Mouse (Mus musculus) right cerebral cortex, adult 18-20 months (tissue): ENCODE measurements around the gene Fnip2.
A peak's percentile ranks its signal among the peaks of the same experiment; 100 is the strongest.

ENCODE experiments used
- DNase-seq: peaks from one replicate; pipeline ENCODE4 v3.0.0; 2022; ENCODE audit warnings: mixed read lengths

Gene Fnip2

DNA sequence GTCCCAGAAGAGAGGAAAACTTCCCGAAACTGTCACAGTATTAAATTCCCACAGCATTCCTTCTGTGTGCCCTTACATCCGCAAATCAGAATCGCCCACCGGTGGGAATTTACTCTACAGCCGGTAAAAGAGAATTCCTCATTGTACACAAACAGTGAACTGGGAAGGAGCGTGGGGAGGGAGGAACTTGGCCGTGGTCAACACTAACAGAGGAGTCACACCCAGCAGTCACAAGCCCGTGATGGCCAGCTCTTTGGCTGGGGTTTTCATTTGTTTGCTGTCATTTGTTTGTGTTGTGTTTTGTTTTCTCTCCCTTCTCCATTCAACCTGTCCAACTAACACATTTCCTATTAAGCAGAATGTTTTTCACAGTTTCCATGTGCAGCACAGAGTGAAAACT, 39.7 kb downstream of the Fnip2 start:
- DNase-seq, result no peak

DNA sequence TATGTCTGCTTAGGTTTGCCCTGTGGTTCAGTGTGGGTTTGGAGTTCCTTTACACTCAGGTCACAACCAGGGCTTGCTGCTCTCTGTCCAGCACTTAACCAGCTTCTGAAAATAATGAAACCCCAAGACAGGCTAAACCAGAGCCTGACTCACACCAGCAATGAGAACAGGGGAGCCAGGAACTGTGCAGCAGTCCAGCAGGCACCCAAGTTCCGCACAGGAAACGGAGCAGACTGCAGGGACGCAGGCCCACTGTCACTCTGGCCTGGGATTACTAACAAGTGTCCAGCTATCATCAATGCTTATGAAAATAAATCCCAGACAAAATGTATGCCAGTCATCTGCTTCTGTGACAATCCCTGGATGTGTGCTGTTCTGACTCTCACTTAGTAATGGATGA, 40.1 kb downstream of the Fnip2 start:
- no peak for DNase-seq

DNA sequence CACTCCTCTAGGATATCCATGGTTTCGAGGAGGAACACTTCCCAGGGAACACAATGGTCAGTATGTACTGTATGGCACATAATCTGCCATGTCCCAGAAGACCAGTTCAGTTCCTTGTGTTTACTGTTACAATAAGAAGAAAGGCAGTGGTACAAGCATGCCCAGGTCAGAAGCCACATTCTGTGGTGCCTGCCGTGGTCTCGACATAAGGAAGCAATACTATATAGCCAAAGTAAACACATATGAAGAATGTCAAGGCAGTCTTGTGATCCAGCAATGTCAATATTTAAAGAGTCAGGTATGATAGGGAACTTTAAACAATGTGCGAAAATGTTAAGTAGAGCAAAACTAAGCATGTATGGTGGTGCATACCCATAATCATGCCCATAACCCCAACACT, 44.2 kb downstream of the Fnip2 start:
- no peak for DNase-seq

GRCm38 (mm10) chr3:79519862-79520261, 47.7 kb downstream of the Fnip2 start:
- no peak for DNase-seq

DNA sequence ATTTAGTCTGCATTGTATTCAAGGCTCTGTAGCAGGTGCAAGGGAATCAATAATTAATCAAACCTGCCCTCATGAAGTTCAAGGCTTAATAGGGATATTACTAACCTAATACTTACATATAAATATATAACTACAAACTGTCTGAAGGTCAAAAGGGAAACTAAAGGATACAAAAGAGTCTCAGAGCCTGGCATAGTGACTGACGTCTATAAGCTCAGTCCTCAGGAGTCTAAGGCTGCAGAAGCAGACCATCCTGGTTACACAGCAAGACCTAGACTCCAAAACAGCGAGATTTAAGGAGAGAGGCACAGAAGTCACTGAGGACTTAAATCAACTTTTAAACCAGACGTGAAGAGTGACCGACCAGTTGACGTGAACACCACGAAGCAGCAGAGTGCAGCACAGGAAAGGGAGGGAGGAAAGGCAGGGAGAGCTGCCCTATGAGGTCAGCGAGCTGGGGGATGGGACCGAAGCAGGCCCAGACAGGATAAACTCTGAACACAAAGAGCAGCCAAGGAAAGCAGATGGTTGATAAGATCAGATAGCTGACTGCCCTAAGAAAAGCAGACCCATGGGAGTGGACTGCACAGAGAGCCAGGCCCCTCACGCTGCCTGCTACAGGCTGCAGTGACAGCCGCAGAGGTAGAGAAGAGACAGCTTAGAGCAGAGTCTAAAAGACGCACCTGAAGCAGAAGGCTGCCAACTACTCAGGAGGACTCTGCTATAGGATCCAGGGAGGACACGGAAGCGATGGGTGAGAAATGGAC, 48.7 kb downstream of the Fnip2 start:
- no peak for DNase-seq

GRCm38 (mm10) chr3:79517884-79518591, 49.6 kb downstream of the Fnip2 start:
- DNase-seq, result no peak

GRCm38 (mm10) chr3:79516958-79517357, 50.6 kb downstream of the Fnip2 start:
- no peak for DNase-seq

DNA sequence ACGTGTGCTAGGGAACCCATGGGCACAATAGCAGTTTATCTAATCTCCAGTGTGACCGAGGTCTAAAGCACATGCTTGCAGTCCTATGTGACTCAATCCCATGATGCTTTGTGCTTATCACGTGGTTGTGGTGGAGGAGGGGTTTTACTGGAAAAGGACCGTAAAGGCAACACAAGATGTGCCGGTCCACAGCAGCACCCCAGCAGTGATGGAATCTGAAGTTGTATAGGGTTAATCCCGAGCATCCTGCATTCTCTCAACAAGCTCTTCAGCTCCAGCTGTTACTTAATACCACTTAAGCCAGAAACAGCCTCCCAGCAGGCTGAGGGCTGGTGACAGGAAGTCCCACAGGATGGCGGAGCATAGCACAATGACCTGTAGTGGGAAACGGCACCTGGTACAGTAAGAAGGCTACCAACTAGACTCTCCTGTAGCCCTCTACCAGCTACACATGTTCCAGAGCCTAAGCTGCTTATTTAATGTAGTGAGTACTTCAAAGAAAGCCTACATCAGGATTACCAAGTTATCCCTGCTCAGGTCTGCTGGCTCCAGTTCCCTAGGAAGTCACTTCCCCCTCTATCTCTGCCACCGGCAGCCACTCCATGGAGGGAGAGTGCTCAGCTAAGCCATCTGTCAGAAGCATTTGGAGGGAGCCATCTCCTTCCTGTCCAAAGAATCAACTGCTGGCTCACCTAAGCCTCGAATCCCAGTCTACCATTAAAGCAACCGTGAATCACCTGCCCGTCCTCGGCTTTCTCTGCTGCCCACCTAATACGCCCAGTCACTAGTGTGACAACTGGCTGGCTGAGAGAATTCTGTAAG, 51.3 kb downstream of the Fnip2 start:
- no peak for DNase-seq

GRCm38 (mm10) chr3:79514304-79514703, 53.3 kb downstream of the Fnip2 start:
- DNase-seq, result no peak

DNA sequence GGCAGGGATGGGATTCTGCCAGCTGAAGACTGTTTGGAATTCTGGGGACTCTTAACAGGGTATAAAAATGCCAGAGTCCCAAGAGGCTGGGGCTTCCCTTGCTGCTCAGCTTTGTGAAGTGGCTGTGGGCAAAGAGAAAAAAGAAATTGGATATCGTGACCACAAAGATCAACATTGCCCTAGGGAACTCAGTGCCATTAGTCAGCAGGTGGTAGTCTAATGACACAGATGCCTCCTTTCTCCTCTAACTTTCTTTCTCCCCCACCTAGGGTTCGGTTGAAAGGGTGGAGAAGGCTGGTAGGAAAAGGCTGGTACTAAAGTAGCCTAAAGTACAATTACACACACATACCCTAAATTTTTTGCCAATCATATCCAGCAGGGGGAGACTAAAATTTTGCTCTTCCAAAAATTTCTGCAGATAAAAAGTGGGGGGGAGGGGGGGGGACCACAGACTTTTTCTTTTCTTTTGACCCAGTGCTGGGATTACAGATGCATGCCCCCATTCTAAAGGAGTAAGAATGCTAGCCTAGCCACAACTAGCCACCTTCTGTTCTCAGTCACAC, 66.3 kb downstream of the Fnip2 start:
- no peak for DNase-seq

GRCm38 (mm10) chr3:79500279-79500678, 67.3 kb downstream of the Fnip2 start:
- no peak for DNase-seq

DNA sequence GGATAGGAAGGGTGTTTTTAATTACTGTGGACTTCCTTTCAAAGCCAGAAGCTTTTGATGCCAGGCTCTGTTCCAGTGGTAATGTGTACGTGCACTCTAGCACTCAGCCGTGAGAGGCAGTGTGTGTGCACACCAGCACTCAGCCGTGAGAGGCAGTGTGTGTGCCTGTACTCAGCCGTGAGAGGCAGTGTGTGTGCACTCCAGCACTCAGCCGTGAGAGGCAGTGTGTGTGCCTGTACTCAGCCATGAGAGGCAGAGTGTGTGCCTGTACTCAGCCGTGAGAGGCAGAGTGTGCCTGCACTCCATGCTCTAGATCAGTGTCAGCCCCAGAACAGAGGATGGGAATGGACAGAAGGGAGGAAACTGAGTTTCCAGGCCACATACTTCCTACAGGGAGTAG, 70.9 kb downstream of the Fnip2 start:
- DNase-seq, result no peak

- DNase-seq, result peak; percentile 56
These were observed 72.4 kb downstream of the Fnip2 start for GRCm38 (mm10) chr3:79495151-79495550.

DNA sequence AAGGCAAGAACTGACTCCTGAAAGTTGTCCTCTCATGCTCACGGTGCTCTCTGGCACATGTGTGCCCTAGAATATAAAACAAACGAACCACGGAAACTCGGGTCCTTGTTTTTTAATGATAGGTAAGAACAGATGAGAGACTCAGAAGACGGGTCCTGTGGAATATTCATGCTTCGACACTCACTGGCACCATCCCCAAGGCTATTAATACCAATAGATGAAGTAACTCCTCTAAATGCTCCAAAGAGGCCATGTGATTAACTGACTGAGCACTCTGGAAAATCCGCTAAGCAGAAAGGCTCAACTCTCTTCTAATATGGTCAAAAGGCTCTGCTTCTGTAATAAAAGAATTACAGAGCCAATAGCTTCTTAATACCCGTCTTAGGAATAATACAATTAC, 73.6 kb downstream of the Fnip2 start:
- DNase-seq, result no peak

- DNase-seq, result no peak
These were observed 74.5 kb downstream of the Fnip2 start for GRCm38 (mm10) chr3:79493064-79493463.

DNA sequence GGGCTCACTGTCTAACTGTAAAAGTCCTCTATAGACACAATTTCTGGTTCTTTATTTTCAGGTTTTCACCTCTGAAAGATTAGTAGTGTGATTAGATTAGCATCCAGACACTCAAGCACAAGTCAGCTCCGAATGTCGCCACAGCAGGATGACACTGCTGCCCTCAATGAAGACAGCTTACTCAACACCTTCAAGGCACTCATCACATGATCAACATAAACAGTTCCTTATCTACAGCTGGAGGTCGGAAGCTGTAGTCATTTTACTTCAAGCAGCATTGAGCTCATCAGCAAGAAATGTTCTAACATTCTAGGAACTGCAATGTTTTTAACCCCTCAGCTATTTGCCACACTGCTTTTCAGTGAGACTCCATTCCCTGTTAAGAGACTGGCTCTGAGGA, 76.0 kb downstream of the Fnip2 start:
- DNase-seq, result no peak

GRCm38 (mm10) chr3:79490102-79490501, 77.5 kb downstream of the Fnip2 start:
- DNase-seq, result no peak

- DNase-seq, result no peak
These were observed 79.6 kb downstream of the Fnip2 start for GRCm38 (mm10) chr3:79488025-79488424.

DNA sequence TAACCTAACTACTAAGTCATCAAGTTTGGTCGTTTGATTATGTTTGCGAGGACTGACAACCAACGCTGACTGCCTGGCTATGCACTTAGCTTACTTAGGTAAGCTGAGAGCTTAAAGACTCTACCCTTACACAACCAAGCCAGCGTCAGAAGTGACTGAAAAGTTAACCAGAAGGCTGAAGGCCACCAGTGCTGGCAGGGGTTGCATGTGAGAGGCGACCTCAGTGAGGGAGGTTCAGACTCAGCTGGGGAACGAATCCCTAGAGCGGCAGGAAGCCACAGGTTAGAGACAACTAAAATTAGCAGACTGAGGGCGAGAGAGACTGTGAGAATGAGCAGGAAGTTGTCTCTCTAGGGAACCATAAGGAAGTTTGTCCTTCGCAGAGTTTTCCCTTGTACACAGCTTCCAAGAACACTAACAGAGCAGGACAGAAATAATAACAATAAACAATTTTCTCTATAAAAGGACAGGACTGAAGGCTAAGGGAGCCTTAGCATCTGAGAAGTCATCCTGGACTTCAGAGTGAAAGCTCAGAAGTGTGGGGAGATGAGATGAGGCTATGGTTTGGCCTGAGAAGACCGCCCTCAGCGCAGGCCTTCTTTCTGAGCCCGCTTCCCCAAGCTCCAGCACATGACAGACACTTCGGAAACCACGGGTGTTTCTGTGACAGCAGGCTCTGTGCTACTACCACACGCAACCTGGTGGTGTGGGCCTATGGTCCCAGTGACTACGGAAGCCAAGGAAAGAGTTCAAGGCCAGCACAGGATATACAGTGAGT, 83.1 kb downstream of the Fnip2 start:
- DNase-seq, result no peak

- no peak for DNase-seq
These were observed 88.7 kb downstream of the Fnip2 start for GRCm38 (mm10) chr3:79478880-79479279.

GRCm38 (mm10) chr3:79478400-79478799, 89.2 kb downstream of the Fnip2 start:
- no peak for DNase-seq

GRCm38 (mm10) chr3:79475980-79476379, 91.6 kb downstream of the Fnip2 start:
- no peak for DNase-seq
